Mouse (Mus musculus): ENCODE results near the gene Bcl2l12. TPM values are rescaled to one million over a fixed set of nuclear protein-coding genes. Genes with fewer than 3 reads are reported as not detected.

Gene Bcl2l12
- 19.8 and 35.1 TPM in 2 replicates for total RNA-seq (2017)

DNA sequence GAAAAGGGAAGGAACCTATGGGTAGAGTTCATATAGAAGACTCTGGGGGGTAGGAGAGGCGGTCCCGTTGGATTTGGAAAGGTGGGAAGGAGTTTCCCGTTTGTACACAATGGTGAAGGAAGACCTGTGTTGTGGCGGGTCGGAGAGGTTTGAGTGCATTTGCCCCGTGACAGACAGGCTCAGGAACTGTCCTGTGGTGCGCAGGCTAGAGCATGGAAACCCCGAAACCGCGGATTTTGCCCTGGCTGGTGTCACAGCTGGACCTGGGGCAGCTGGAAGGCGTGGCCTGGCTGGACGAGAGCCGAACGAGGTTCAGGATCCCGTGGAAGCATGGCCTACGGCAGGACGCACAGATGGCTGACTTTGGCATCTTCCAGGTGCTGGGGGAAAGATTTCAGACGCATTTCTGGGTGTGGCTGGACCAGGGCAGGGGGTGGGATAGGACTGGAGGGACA is at the start of gene Bcl2l12:
Gene Bcl2l12, minus strand, starts transcription at position 212 of the 455 bp plus-strand sequence.
- peak; percentile 14 to 17 for ATAC-seq (replicated peaks in 1 of 2; ENCODE audit: insufficient read depth in 1 of 2, low FRiP score in 2 of 2, low TSS enrichment in 1 of 2, low read depth in 1 of 2, poor library complexity in 2 of 2, severe bottlenecking in 2 of 2)

DNA sequence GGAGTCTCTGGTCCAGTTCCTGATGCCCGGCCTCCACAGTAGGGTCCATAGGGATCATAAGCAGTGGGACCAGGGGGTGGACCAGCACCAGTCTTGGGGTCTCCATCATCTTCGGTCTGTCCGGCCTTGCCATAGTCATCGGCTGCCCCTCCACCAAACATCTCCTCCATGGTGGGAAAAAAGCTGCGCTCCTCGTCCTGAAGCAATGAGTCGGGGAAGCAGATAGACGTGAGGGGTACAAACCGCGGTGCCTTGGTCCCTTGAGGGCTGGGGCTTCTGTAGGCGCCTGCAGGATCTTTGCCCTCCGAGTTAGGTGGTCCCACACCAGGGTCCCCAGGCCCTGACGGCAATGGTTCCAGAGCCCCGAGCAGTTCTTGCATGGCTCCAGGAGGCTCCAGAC is 49.0 kb upstream of the Bcl2l12 start:
- no peak for ATAC-seq (replicated peaks in 1 of 2; ENCODE audit: insufficient read depth in 1 of 2, low FRiP score in 2 of 2, low TSS enrichment in 1 of 2, low read depth in 1 of 2, poor library complexity in 2 of 2, severe bottlenecking in 2 of 2)

DNA sequence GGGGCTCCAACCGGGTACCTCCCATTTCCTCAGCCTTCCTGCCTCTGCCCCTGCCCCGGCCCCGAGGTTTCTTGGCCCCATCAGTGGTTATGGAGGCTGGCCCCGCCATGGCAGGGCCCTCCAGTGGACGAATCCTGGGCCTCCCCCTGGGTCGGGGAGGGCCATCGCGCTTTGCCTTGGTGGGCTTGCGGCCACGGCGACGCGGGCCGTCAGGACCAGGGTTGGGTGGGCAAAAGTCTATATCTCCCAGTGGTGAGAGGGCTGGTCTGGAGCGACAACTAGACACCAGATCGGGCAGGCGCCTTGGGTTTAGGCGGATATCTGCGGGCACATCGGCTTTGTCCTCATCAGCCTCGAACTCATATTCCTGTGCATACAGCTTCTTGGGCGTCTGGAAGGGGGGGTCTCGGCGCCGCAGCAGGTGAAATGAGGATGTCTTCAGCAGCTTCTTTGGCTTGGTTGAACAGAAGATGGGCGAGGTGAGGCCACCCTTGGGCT is 48.4 kb upstream of the Bcl2l12 start:
- ATAC-seq (replicated peaks in 1 of 2; ENCODE audit: insufficient read depth in 1 of 2, low FRiP score in 2 of 2, low TSS enrichment in 1 of 2, low read depth in 1 of 2, poor library complexity in 2 of 2, severe bottlenecking in 2 of 2) = no peak

DNA sequence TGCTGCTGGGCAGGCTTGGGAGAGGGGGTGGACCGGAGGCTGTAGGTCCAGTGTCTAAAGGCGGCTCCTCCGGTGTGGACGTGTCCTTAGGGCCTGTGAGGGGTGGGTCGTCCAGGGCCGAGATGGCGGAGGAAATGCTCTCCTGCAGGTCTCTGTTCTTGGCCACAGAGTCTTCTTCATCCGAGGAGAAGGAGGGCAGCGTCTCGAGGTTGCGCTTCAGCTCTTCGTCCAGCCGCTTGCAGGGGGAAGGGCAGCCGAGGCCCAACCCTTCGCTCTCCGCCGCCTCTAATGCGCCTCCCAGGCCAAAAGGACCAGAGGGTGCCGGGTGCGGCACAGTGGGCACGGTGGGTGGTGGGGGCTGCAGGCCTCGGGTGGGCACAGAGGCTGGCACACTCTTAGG is 47.2 kb upstream of the Bcl2l12 start:
- ATAC-seq (replicated peaks in 1 of 2; ENCODE audit: insufficient read depth in 1 of 2, low FRiP score in 2 of 2, low TSS enrichment in 1 of 2, low read depth in 1 of 2, poor library complexity in 2 of 2, severe bottlenecking in 2 of 2) = no peak

DNA sequence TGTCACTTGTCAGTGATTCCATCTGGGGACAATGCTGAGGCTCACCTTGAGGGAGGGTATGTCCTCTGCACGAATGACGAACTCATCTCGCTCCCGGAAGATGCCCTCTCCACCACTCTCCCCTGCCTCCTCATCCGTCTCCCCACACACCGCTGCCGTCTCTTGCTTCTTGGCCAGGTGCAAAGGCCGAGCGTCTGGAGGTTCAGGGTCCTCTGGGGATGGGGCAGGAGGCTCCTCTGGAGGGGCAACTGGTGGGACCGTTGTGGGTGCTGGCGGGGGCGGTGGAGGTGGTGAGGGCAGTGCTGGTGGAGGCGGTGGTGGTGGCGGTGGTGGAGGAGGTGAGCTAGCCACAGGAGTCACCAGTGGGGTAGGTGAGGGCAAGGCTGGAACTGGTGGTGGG is 44.8 kb upstream of the Bcl2l12 start:
- no peak for ATAC-seq (replicated peaks in 1 of 2; ENCODE audit: insufficient read depth in 1 of 2, low FRiP score in 2 of 2, low TSS enrichment in 1 of 2, low read depth in 1 of 2, poor library complexity in 2 of 2, severe bottlenecking in 2 of 2)

DNA sequence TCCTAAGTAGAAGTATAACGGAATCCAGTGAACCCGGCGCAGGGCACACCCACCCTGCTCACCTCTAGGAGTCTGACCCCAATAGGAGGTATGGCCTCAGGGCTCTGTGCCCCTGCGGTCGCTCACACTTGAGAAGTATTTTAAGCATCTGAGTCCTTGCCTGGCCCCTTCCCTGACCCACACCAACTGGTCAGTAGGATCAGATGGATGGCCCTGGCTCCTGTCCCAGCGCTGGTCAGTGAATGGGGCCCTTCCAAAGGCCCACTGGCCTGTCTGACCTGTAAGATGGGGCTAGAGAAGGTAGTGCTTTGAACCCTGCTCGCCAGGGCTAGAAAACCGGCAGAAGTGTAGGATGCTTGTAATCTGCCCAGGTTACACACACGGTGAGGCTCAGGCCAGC is 42.3 kb upstream of the Bcl2l12 start:
- no peak for ATAC-seq (replicated peaks in 1 of 2; ENCODE audit: insufficient read depth in 1 of 2, low FRiP score in 2 of 2, low TSS enrichment in 1 of 2, low read depth in 1 of 2, poor library complexity in 2 of 2, severe bottlenecking in 2 of 2)

DNA sequence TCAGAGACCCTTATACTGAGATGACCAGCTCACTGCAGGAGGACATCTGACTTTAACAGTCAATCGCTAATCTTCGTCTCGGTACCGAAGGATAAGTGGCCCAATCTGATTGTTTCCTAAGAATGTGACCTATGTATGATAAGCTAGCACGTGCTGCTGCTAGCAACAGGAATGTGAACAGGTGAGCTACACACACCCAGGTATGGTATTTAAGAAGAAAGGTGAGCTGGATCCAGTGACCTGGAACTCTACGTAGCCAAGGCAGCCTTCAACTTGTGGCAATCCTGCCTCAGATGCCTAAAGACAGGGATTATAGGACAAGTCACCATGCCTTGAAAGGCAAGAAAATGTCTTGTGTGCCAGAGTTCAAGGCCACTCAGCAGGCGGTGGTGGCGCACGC is 39.9 kb upstream of the Bcl2l12 start:
- no peak for ATAC-seq (replicated peaks in 1 of 2; ENCODE audit: insufficient read depth in 1 of 2, low FRiP score in 2 of 2, low TSS enrichment in 1 of 2, low read depth in 1 of 2, poor library complexity in 2 of 2, severe bottlenecking in 2 of 2)

DNA sequence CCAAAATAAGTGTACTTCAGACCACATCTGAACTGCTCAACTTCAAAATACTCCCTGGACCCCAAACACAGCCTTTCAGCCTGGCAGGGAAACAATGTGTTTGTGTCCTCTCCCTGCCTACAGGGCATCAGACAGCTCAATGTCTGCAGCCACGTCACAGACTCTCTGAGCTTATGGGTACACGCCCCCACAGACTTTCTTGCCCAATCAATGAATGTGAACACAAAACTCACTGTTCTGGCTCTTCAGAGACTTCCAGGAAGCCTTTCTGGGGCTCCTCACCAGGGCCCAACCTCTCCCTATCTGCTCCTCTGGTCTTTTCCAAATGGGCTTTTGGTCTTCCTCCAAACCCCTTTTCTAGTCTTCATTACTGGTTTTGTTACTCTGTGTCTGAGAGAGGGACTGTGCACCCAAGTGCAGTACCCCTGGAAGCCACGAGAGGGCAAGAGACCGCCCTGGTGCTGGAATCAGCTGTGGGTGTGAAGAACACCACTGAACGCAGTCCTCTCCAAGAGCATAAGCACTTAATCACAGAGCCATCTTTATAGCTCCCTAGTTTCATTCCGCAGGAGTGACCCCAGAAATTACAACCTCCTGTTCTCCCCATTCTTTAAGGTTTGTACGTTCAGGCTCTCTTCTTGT is 39.3 kb upstream of the Bcl2l12 start:
- ATAC-seq (replicated peaks in 1 of 2; ENCODE audit: insufficient read depth in 1 of 2, low FRiP score in 2 of 2, low TSS enrichment in 1 of 2, low read depth in 1 of 2, poor library complexity in 2 of 2, severe bottlenecking in 2 of 2) = peak; percentile 68 to 70; a peak in 3 of 4 replicates

DNA sequence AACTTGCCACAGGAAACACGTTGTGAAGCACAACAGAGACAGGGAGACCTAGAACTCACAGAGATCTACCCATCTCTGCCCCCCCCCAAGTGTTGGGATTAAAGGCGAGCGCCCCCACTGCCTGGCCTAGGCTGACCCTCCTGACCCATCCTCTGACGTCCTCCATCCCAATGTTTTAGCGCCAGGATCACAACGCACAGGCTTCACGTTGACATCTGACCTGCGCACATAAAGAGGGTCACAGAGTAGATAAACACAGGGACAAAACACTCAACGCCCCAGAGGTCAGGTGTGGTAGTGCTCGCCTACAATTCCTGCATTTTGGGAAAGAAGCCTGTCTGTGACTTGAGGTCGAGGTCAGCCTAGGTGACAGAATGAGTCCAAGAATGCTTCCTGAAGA is 38.2 kb upstream of the Bcl2l12 start:
- no peak for ATAC-seq (replicated peaks in 1 of 2; ENCODE audit: insufficient read depth in 1 of 2, low FRiP score in 2 of 2, low TSS enrichment in 1 of 2, low read depth in 1 of 2, poor library complexity in 2 of 2, severe bottlenecking in 2 of 2)

DNA sequence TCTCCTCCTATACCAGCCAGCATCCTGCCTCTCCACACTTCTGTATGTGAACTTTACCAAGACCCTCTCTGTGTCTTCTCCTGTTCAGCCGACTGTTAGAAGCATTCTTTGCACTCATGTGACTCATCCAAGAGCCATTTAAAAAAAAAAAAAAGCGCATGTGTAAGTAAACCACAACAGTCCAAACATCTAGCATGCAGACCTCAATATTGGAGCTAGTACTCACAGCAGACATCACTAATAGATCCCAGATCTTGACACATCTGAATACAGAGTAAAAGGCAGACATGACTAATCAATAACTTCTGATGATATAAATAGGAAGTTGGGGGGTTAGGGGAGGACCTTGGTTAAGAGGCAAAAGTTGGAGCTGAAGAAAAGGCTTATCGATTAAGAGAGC is 37.1 kb upstream of the Bcl2l12 start:
- no peak for ATAC-seq (replicated peaks in 1 of 2; ENCODE audit: insufficient read depth in 1 of 2, low FRiP score in 2 of 2, low TSS enrichment in 1 of 2, low read depth in 1 of 2, poor library complexity in 2 of 2, severe bottlenecking in 2 of 2)

DNA sequence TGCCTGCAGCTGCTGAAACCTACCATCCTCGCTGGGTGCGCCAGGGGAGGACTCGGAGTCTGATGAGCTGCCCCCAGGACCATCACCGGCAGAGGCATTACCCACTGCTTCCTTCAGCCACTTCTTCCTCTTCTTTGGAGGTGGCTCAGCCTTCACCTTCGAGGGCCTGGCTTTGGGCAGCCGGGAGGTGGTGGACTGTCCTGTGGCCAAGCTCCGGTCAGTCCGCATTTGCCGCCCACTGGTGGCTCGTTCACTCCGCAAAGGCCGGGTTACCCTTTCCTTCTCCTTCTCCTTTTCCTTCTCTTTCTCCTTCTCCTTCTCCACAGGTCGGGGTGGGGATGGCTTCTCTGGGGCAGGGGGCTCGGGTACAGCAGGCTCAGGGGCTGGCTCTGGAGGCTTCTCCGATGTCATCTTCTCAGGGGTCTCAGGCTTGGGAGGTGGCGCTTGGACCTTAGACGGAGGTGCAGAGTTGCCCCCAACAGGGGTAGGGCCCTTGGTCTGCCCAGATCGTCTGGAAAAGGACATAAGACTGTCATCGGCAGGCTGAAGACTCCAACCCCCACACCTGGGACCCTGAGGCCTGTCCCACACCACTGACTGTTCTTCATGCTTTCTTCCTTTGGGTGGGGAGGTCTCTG is 35.3 kb upstream of the Bcl2l12 start:
- no peak for ATAC-seq (replicated peaks in 1 of 2; ENCODE audit: insufficient read depth in 1 of 2, low FRiP score in 2 of 2, low TSS enrichment in 1 of 2, low read depth in 1 of 2, poor library complexity in 2 of 2, severe bottlenecking in 2 of 2)

DNA sequence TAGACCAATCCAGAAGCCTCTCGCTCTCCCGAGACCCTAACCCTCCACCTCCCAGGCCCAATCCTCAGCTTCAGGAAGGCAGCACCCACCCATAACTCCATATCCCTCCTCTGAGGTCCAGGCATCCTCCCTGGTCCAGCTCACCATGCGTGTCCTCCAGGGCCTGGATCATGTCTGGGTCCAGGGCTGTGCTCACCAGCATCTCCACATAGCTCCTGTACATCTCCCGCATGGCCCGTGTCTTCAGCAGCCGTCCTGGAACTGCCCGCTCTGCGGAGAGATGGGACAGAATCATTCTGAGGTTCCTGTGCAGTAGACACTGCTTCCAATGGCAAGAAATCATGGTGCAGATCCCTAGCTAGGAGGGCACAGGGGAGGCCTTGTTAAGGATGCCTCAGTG is 32.3 kb upstream of the Bcl2l12 start:
- ATAC-seq (replicated peaks in 1 of 2; ENCODE audit: insufficient read depth in 1 of 2, low FRiP score in 2 of 2, low TSS enrichment in 1 of 2, low read depth in 1 of 2, poor library complexity in 2 of 2, severe bottlenecking in 2 of 2) = no peak

DNA sequence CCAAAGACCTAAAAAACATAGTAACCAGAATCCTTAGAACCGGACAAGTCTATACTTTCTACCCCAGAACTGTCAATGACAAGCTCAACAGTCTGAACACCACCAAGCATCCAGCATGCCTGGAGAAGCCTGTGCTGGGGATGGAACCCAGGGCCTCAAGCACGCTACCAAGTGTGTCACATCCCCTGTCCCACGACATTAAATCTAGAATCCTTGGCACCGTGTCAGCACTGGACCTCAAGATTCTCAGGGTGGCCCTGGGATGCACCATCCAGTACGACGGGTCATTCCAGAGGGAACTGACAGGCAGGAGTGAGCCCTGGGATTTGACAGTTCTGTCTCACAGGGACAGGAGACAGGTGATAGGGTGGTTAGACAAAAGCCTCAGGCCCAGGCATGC is 31.5 kb upstream of the Bcl2l12 start:
- no peak for ATAC-seq (replicated peaks in 1 of 2; ENCODE audit: insufficient read depth in 1 of 2, low FRiP score in 2 of 2, low TSS enrichment in 1 of 2, low read depth in 1 of 2, poor library complexity in 2 of 2, severe bottlenecking in 2 of 2)

DNA sequence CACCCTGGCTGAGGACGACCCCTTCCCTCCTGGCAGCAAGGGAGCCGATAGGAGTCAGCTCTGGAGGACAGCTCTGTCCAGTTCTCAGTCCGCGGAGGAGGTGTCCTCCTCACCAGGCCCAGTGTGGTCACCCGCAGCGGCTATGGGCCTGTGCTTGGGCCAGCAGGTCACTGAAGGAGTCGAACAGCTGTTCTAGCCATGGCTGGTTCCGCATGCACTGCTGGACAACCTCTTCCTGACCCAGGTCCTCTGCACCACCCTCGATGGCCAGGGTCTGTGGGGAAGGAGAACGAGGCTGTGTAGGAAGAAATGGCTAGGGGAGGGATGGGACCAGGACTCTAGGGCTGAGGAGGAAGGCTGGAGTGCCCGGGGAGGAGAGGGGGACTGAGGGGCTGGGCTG is 29.8 kb upstream of the Bcl2l12 start:
- ATAC-seq (replicated peaks in 1 of 2; ENCODE audit: insufficient read depth in 1 of 2, low FRiP score in 2 of 2, low TSS enrichment in 1 of 2, low read depth in 1 of 2, poor library complexity in 2 of 2, severe bottlenecking in 2 of 2) = no peak

DNA sequence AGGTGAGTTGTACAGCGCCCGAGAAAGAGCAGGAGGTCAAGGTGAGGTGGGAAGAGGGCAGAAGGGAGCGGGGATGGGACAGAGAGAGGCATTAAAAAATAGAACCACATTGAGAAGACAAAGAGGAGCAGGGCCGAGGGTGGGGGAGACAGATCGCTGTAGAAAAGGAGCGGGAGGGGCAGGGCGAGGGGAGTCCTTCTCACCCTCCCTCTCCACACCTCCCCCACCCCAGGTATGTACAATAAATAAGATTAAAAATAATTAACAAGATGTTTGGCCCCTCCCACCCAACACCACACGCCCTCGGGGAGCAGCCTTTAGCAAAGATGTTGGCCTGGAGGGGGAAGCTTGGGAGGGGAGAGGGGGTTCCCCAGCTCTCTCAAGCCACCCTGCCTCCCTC is 29.2 kb upstream of the Bcl2l12 start:
- no peak for ATAC-seq (replicated peaks in 1 of 2; ENCODE audit: insufficient read depth in 1 of 2, low FRiP score in 2 of 2, low TSS enrichment in 1 of 2, low read depth in 1 of 2, poor library complexity in 2 of 2, severe bottlenecking in 2 of 2)

DNA sequence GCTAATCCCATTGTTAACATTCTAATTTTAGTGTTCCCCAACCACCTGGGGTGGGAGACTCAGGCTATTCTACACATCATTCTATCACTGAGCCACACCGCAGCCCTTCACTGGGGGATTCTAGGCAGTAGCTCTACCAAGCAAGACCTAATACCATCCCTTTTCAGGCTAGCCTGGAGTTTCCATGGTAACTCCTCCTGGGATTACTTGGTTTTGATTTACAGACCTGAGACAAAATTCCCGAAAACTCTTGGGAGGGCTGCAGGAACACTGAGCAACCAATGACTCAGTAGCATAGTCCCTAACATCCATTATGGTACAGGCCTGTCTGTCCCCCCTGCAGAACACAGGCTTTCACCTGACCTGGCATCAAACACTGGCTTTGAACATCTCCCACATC is 27.7 kb upstream of the Bcl2l12 start:
- no peak for ATAC-seq (replicated peaks in 1 of 2; ENCODE audit: insufficient read depth in 1 of 2, low FRiP score in 2 of 2, low TSS enrichment in 1 of 2, low read depth in 1 of 2, poor library complexity in 2 of 2, severe bottlenecking in 2 of 2)

DNA sequence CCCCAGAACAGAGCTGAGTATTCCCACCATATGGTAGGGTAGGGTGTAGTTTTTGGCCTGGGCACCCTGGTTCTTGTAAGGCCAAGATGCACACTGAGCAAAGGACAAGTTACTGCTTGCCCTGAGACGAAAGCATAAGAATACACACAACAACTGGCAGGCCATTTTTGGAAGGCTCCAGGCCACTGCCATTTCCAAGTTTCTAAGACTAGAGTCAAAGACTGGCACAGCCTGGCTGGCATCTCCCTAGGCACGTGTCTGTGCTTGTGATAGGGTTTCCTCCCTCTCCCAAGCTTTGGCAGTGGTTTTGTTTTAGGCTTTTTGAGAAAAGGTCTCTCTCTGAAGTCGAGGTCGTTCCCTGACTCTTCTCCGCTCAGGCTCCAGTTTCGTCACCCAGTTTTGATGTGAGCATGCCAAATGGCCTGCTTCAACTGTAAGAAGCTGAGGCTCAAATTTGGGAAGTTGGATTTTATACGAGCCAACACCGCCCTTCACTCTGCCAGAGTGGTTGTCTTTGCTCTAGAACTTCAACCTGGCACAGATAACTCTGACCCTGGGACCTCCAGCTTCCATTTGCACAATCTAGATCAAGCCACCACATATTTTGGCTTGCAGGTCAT is 27.2 kb upstream of the Bcl2l12 start:
- no peak for ATAC-seq (replicated peaks in 1 of 2; ENCODE audit: insufficient read depth in 1 of 2, low FRiP score in 2 of 2, low TSS enrichment in 1 of 2, low read depth in 1 of 2, poor library complexity in 2 of 2, severe bottlenecking in 2 of 2)

Data from hematopoietic stem cell, adult 5-6 weeks (primary cell).